Mouse (Mus musculus): ENCODE data around the gene Pef1. TPM values are rescaled to one million over a fixed set of nuclear protein-coding genes. Genes with fewer than 3 reads are reported as not detected.

Gene Pef1
- polyA plus RNA-seq, 1 experiment from 2014 or later: 68.6 TPM

DNA sequence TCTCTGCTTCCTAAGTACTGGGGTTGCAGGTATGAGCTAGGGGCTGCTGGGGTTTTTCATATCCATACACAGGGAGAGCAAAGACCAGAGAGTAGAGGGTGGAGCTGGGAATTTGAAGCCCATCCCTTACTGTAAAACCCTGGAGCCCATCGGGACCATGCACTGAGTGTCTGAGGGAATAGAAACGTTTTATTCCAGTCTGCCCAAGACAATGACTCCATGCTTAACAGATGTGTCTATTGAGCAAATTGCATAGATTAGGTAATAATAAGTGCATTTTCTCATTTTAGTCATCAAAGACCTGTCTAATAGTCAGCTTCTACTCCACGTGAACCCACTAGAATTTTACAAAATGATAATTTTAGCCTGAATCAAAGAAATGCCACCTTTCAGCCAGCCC lies 31.8 kb upstream of the Pef1 start:
- DNase-seq (ENCODE audit: low spot score) (no peak), ATAC-seq (ENCODE audit: low read depth) (no peak)
- Histone ChIP-seq H3K4me1 (ENCODE audit: control insufficient read depth, insufficient read depth, low read length) (no peaks in the 10 kb centered on the region), H3K36me3 (ENCODE audit: control insufficient read depth, insufficient read depth, low read length) (peaks cover 48% of the 10 kb centered on the region), H3K4me2 (ENCODE audit: low read depth, low read length) (no peak overlapping the region), H3K27me3 (replicated peaks; ENCODE audit: control insufficient read depth, insufficient read depth, low read length) (no peaks in the 10 kb centered on the region), H3K9ac (ENCODE audit: low read depth, low read length) (no peak overlapping the region), H3K9me3 (ENCODE audit: control insufficient read depth, low read length) (no peaks in the 10 kb centered on the region), H3K27ac (replicated peaks; ENCODE audit: low read depth, low read length) (no peak overlapping the region), H3K4me3 (ENCODE audit: low read depth, low read length) (no peak overlapping the region)
- 41% methylated on average over 3 of the region's 3 CpGs for WGBS

DNA sequence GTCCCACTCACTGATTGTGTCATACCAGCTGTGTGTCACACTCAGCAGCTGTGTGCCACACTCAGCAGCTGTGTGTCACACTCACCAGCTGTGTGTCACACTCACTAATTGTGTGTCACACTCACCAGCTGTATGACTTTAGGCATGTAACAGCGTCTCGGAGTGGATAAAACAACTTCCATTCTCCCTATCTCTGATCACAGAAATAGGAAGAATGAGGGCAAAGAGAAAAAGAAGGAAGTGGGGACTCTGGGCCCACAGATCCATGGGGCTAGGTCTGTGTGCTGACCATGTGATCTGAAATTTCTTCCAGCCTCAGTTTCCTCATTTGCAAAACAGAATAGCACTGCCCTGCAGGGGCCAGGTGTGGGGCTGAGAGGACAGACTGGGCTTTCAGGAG lies 30.6 kb upstream of the Pef1 start:
- WGBS: 83% methylated on average over 2 of the region's 2 CpGs
- Histone ChIP-seq H3K4me1 (ENCODE audit: control insufficient read depth, insufficient read depth, low read length) (no peaks in the 10 kb centered on the region), H3K9me3 (ENCODE audit: control insufficient read depth, low read length) (no peaks in the 10 kb centered on the region), H3K27me3 (replicated peaks; ENCODE audit: control insufficient read depth, insufficient read depth, low read length) (no peaks in the 10 kb centered on the region), H3K27ac (replicated peaks; ENCODE audit: low read depth, low read length) (no peak overlapping the region), H3K36me3 (ENCODE audit: control insufficient read depth, insufficient read depth, low read length) (peaks cover 42% of the 10 kb centered on the region), H3K9ac (ENCODE audit: low read depth, low read length) (no peak overlapping the region), H3K4me2 (ENCODE audit: low read depth, low read length) (no peak overlapping the region), H3K4me3 (ENCODE audit: low read depth, low read length) (no peak overlapping the region)
- ATAC-seq (ENCODE audit: low read depth) (no peak), DNase-seq (ENCODE audit: low spot score) (no peak)

DNA sequence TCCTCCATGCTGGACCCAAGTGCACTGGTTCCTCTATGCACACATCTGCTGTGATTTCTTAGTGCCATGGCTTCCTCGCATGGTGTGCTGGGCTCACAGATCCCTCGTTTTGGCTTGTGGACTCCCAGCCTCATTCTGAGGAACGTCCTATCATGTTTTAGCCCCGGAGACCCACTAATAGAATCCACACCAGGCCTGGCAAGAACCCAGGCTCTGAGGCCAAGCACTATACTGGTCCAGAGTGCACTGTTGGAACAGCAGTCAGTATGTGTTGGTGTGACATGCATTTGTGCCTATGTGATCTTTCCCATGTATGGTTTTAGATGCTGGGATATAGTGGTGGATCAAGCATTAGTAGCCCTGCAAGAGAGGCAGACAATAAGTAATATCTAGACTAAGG lies 29.0 kb upstream of the Pef1 start:
- Histone ChIP-seq H3K4me1 (ENCODE audit: control insufficient read depth, insufficient read depth, low read length) (no peaks in the 10 kb centered on the region), H3K4me2 (ENCODE audit: low read depth, low read length) (no peak overlapping the region), H3K9me3 (ENCODE audit: control insufficient read depth, low read length) (no peaks in the 10 kb centered on the region), H3K27ac (replicated peaks; ENCODE audit: low read depth, low read length) (no peak overlapping the region), H3K36me3 (ENCODE audit: control insufficient read depth, insufficient read depth, low read length) (peaks cover 46% of the 10 kb centered on the region), H3K27me3 (replicated peaks; ENCODE audit: control insufficient read depth, insufficient read depth, low read length) (no peaks in the 10 kb centered on the region; the same call in 1 of the 2 replicates), H3K9ac (ENCODE audit: low read depth, low read length) (no peak overlapping the region), H3K4me3 (ENCODE audit: low read depth, low read length) (no peak overlapping the region)
- WGBS: 62% methylated on average over 4 of the region's 4 CpGs
- ATAC-seq (ENCODE audit: low read depth): no peak
- no peak for DNase-seq (ENCODE audit: low spot score)

DNA sequence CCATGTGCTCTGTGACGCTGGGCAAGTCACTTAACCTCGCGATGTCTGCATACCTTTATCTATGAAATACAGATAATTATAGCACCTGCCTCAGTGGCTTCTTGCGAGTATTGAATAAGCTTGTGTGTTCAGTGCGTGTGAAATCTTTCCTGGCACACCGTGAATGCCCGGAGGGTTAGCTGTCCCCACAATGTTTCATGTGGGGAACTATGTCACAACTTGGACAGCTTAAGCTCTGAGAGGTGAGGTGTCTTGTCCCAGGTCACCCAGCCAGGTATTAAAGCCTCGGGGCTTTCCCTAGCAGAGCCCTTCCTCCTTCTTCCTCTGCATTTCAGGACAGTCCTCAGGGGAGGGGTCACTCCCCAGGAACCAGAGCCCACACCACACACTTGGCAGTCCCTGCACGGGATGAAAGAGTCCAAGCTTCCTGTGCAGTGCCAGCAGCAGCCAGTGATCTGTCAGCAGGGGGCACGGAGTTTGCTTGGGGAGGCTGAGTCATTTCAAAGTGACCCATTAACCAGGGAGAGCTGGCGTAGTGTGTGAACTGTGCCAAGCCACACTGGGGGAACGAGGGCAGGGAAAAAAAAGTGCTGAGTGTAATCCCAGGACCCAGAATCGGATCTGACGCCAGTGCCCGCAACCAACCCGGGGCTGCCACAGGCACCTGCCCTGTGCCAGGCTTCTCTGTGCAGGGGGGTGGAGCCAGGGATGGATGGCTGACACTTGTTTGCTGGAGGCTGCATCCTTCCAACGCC lies 27.4 kb upstream of the Pef1 start:
- no peak overlapping the region for H3K4me2 ChIP-seq (ENCODE audit: low read depth, low read length)
- ATAC-seq (ENCODE audit: low read depth): no peak
- no peak overlapping the region for H3K9ac ChIP-seq (ENCODE audit: low read depth, low read length)
- H3K9me3 ChIP-seq (ENCODE audit: control insufficient read depth, low read length): no peaks in the 10 kb centered on the region
- DNase-seq (ENCODE audit: low spot score): no peak
- H3K36me3 ChIP-seq (ENCODE audit: control insufficient read depth, insufficient read depth, low read length): peaks cover 42% of the 10 kb centered on the region
- WGBS: 63% methylated on average over 17 of the region's 17 CpGs
- no peak overlapping the region for H3K4me3 ChIP-seq (ENCODE audit: low read depth, low read length)
- no peak overlapping the region for H3K27ac ChIP-seq (replicated peaks; ENCODE audit: low read depth, low read length)
- no peaks in the 10 kb centered on the region for H3K4me1 ChIP-seq (ENCODE audit: control insufficient read depth, insufficient read depth, low read length)
- H3K27me3 ChIP-seq (replicated peaks; ENCODE audit: control insufficient read depth, insufficient read depth, low read length): no peaks in the 10 kb centered on the region; the same call in 1 of the 2 replicates

DNA sequence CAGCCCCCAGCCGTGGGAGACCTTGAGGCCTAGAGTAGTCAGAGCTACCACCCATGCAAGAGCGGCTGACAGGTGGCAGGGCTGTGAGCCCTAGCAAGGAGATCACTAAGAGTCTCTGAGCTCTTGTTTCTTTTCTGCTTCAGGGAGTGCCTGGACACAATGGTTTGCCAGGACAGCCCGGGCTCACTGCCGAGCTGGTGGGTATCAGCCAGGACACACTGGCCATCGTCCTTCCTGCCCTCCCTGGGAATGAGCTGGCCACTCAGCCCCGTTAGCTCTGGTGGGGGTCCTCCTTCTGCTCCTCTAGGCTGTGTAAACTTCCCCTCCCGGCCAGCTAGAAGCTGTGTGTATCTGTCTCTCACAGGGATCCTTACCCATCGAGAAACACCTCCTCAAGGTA lies 25.5 kb upstream of the Pef1 start:
- H3K9ac ChIP-seq (ENCODE audit: low read depth, low read length): no peak overlapping the region
- ATAC-seq (ENCODE audit: low read depth): no peak
- 48% methylated on average over 8 of the region's 8 CpGs for WGBS

DNA sequence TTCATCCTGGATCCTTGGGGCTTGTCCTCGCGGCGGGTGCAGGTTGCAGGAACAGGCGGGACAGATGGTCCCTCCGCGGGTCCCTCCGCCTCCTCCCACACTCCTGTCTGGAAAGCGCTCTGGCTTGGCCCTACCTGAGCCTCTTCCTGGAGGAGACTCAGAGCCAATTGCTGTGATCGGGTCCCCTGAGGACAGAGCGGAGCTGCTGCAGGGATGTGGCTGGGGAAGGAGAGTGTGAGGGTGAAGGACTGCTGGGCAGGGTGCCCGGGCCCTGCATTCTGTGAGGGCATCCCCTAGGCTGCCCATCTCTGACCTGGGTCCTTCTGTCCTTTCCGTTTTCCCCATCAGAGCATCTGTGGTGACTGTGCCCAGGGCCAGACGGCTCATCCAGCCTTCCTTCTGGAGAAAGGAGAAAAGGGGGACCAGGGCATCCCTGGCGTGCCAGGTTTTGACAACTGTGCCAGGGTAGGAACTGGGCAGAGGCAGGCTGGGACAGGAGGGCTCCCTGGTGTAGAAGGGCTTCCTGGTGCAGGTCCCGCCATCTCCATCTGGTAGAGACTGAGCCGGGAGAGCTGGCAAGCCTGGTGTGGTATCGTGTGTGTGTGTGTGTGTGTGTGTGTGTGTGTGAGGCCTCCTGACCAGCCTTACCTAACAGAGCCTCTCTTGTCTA lies 23.4 kb upstream of the Pef1 start:
- Histone ChIP-seq H3K4me1 (ENCODE audit: control insufficient read depth, insufficient read depth, low read length) (0 out of 2 replicates have a peak, but pooled peaks cover 5% of the 10 kb centered on the region), H3K27me3 (replicated peaks; ENCODE audit: control insufficient read depth, insufficient read depth, low read length) (no peaks in the 10 kb centered on the region; the same call in 1 of the 2 replicates), H3K27ac (replicated peaks; ENCODE audit: low read depth, low read length) (peak overlapping the region; percentile 49), H3K4me3 (ENCODE audit: low read depth, low read length) (no peak overlapping the region), H3K9me3 (ENCODE audit: control insufficient read depth, low read length) (no peaks in the 10 kb centered on the region), H3K36me3 (ENCODE audit: control insufficient read depth, insufficient read depth, low read length) (peaks cover 20% of the 10 kb centered on the region; the same call in 1 of the 2 replicates), H3K4me2 (ENCODE audit: low read depth, low read length) (no peak overlapping the region), H3K9ac (ENCODE audit: low read depth, low read length) (no peak overlapping the region)
- DNase-seq (ENCODE audit: low spot score) (no peak), ATAC-seq (ENCODE audit: low read depth) (0 out of 2 replicates have a peak, but pooled peaks have one; percentile 21)
- WGBS: 53% methylated on average over 14 of the region's 17 CpGs

More for the DNA sequence above, 25.5 kb upstream of the Pef1 start:
- Histone ChIP-seq H3K36me3 (ENCODE audit: control insufficient read depth, insufficient read depth, low read length) (peaks cover 38% of the 10 kb centered on the region), H3K27me3 (replicated peaks; ENCODE audit: control insufficient read depth, insufficient read depth, low read length) (no peaks in the 10 kb centered on the region; the same call in 1 of the 2 replicates), H3K4me2 (ENCODE audit: low read depth, low read length) (no peak overlapping the region), H3K4me3 (ENCODE audit: low read depth, low read length) (no peak overlapping the region), H3K27ac (replicated peaks; ENCODE audit: low read depth, low read length) (no peak overlapping the region), H3K4me1 (ENCODE audit: control insufficient read depth, insufficient read depth, low read length) (0 out of 2 replicates have a peak, but pooled peaks cover 2% of the 10 kb centered on the region), H3K9me3 (ENCODE audit: control insufficient read depth, low read length) (no peaks in the 10 kb centered on the region)
- no peak for DNase-seq (ENCODE audit: low spot score)

DNA sequence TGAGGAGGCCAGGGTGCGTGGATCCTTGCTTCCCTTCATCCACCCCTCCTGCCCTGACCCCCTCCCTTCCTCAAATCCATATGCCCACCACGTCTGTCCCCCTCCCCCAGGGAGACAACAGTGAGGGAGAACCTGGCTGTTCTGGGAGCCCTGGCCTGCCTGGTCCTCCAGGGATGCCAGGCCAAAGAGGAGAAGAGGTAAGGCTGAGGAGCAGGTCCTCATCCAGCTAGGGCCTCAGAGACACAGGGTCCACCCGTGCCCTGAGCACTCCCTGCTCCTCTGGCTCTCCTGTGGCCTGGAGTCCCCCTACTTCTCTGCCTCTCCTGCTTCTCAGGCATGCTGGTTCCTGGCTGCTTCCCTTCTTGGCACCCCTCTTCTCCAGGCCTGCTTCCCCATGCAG lies 22.8 kb upstream of the Pef1 start:
- DNase-seq (ENCODE audit: low spot score) (no peak), ATAC-seq (ENCODE audit: low read depth) (no peak)
- Histone ChIP-seq H3K9me3 (ENCODE audit: control insufficient read depth, low read length) (no peaks in the 10 kb centered on the region), H3K4me1 (ENCODE audit: control insufficient read depth, insufficient read depth, low read length) (0 out of 2 replicates have a peak, but pooled peaks cover 5% of the 10 kb centered on the region), H3K27ac (replicated peaks; ENCODE audit: low read depth, low read length) (peak overlapping the region; percentile 1; the same call in 1 of the 2 replicates), H3K4me3 (ENCODE audit: low read depth, low read length) (no peak overlapping the region), H3K27me3 (replicated peaks; ENCODE audit: control insufficient read depth, insufficient read depth, low read length) (no peaks in the 10 kb centered on the region; the same call in 1 of the 2 replicates), H3K9ac (ENCODE audit: low read depth, low read length) (no peak overlapping the region), H3K36me3 (ENCODE audit: control insufficient read depth, insufficient read depth, low read length) (peaks cover 16% of the 10 kb centered on the region; the same call in 1 of the 2 replicates), H3K4me2 (ENCODE audit: low read depth, low read length) (no peak overlapping the region)
- 37% methylated on average over 2 of the region's 3 CpGs for WGBS

DNA sequence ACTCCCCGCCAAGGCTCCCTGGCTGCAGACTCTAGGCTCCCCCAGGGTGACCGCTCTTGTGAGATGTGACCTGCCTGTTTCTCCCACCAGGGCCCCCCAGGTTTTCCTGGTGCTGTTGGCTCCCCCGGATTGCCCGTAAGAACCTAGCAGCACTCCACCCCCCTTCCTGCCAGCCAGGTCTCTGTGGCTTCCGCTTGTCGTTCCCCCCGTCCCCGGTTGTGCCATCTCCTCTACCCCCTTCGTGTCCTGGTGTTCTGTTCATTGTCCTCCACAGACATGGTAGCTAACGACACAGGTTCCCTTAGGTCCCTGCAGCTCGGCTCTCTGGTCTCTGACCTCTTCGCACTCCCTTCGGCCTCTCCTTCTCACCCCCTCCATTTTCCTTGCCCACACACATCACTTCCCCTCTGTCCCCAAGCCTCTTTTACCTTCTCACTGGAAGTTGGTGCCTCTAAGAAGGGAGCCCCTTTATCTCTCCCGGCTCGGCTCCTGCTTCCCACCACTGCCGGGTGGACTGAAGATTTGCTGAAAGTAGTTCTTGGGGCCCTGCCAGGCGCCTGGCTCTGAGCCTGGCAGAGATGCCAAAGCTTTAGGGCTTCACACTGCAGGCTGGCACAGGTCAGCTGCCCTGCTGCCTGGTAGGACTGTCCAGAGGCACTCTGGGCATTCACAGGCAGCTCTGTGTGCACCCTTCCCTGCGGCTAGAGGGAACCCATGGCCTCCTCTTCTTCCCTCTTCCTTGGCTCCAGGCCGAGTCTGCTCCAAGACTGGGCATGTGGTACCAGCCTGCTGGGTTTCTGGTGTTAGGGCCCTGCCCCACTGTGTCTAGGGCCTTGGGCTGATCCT lies 20.8 kb upstream of the Pef1 start:
- ATAC-seq (ENCODE audit: low read depth): no peak
- 70% methylated on average over 19 of the region's 19 CpGs for WGBS
- 0 out of 2 replicates have a peak, but pooled peaks cover 5% of the 10 kb centered on the region for H3K4me1 ChIP-seq (ENCODE audit: control insufficient read depth, insufficient read depth, low read length)

More for the DNA sequence above, 20.8 kb upstream of the Pef1 start:
- H3K4me3 ChIP-seq (ENCODE audit: low read depth, low read length): no peak overlapping the region
- H3K27me3 ChIP-seq (replicated peaks; ENCODE audit: control insufficient read depth, insufficient read depth, low read length): no peaks in the 10 kb centered on the region; the same call in 1 of the 2 replicates
- H3K27ac ChIP-seq (replicated peaks; ENCODE audit: low read depth, low read length): no peak overlapping the region
- no peak overlapping the region for H3K9ac ChIP-seq (ENCODE audit: low read depth, low read length)
- H3K36me3 ChIP-seq (ENCODE audit: control insufficient read depth, insufficient read depth, low read length): peaks cover 12% of the 10 kb centered on the region; the same call in 1 of the 2 replicates
- H3K4me2 ChIP-seq (ENCODE audit: low read depth, low read length): no peak overlapping the region
- DNase-seq (ENCODE audit: low spot score): no peak
- no peaks in the 10 kb centered on the region for H3K9me3 ChIP-seq (ENCODE audit: control insufficient read depth, low read length)

Measured in embryonic facial prominence, embryonic 14.5 days (tissue).